Mouse (Mus musculus): ENCODE measurements around the gene Zfp444.
A peak's percentile ranks its signal among the peaks of the same experiment; 100 is the strongest.
"Not testable (repeated sequence)": the region's sequence is repeated elsewhere in the genome, so short reads cannot be mapped to it uniquely, and the experiment has no call there.

GRCm38 (mm10) chr7:6240841-6241425 is 68.9 kb downstream of the Zfp444 start:
- TF ChIP-seq CEBPB (IDR thresholded peaks at IDR 0.05; ENCODE audit: low read depth), result not testable (repeated sequence)
- peak; percentile 18 for TF ChIP-seq CTCF (IDR thresholded peaks at IDR 0.05; ENCODE audit: control insufficient read depth, insufficient read depth, insufficient read length)
